Mouse (Mus musculus) megakaryocyte-erythroid progenitor cell, adult 5-6 weeks (primary cell): ENCODE measurements at regions not wholly inside any gene's neighbourhood (a gene's known extent, or its start where the extent isn't known, plus 50 kb on each side); places are given as distances from the start of the nearest gene placed in this dataset.

Experiments
- ATAC-seq: replicated peaks from 2 replicates; pipeline ENCODE4 v1.8.0; 2016; ENCODE audit warnings: mild to moderate bottlenecking, inconsistent platforms; ENCODE audit not compliant: severe bottlenecking, poor library complexity, low FRiP score, low TSS enrichment

GRCm38 (mm10) chr5:119052354-119052996 lies 492.0 kb downstream of the Med13l start:
- ATAC-seq: no peak

GRCm38 (mm10) chr5:119053738-119054137 lies 493.3 kb downstream of the Med13l start:
- 0 out of 2 replicates have a peak, but pooled peaks have one; percentile 34 for ATAC-seq

DNA sequence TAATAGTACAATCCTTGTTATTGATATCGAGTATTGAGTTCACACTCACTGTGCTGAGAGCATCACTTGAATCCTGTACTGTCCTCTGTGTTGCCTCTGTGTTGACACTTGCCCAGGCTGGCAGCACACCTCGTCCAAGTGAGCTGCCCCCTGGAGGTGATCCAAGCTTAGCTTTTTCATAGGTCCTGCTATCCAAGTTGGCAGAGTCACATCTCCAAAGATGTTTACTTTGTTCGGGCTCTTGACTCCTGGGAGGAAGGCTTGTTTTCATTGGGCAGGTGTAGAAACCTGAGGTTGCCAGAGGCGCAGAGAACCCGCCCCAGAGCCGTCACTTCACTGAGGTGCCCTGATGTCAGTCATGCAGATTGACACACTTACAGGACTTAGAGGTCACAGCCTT lies 493.9 kb downstream of the Med13l start:
- ATAC-seq: no peak

- no peak for ATAC-seq
Measured at GRCm38 (mm10) chr5:119055430-119055829, 495.0 kb downstream of the Med13l start.

- ATAC-seq: no peak
Measured at GRCm38 (mm10) chr5:119057813-119058212, 497.3 kb downstream of the Med13l start.

GRCm38 (mm10) chr5:119058231-119058851 lies 497.9 kb downstream of the Med13l start:
- ATAC-seq: no peak

GRCm38 (mm10) chr5:119059223-119059622 lies 498.7 kb downstream of the Med13l start:
- ATAC-seq: no peak

GRCm38 (mm10) chr5:119060886-119061285 lies 500.4 kb downstream of the Med13l start:
- no peak for ATAC-seq

GRCm38 (mm10) chr5:119062478-119062877 lies 502.0 kb downstream of the Med13l start:
- ATAC-seq: no peak

DNA sequence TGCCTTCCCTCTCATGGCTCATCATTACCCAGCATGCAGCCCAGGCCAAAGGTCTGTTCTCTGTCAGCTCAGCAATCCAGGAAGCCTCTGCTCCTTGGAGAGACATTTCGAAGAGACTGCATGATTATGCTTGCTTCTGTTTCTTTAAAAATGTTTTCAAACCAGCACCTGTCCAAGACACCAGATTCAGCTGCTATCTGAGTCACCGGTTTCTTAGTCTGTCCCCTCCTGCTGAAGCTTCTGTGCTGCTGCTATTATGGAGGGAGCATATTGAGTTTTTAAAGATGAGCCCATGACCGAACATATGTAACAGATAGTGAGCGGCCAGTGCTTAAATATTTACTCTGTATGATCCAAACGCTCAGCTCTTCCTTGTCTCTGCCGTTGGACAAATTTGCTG lies 506.2 kb downstream of the Med13l start:
- ATAC-seq: no peak

- no peak for ATAC-seq
Measured at GRCm38 (mm10) chr5:119069765-119070333, 509.4 kb downstream of the Med13l start.

DNA sequence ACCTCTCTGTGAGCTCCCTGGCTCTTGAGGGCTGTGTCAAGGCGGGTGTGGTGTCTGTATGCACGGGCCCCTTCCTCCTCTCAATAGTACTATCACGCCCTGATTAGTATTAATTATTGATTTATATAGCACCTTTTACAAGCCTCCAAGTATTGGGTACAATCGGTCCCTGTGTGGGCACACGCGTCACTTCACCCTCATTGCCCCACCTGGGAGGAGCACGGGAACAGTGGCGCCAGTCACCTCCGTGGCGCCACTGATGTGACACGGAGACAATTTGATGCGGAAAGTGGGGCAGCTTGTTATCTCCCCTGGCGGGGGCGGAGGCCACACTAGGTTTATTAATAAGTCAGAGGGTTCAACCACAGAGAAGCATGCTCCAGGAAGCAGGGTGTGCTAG lies 512.2 kb downstream of the Med13l start:
- ATAC-seq: no peak

DNA sequence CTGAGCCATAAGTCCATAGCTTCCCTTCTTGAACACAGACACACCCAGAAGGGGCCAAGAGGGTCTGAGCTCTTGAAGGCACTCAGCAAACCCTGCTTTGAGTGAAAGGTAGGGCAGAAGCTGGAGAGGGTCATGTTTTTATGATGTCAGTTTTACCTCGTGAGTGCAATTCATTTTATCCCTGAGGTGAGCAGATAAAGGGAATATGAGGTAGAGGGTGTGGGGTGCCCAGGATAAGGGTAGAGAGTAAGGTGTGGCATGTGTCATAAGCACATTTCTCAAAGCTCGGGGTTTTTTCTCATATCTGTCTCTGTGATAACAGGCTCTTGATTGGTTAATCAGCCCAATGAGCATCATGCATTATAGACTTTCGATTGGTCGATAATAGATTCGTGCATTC lies 520.3 kb downstream of the Med13l start:
- ATAC-seq: no peak

GRCm38 (mm10) chr5:119082895-119083294 lies 522.4 kb downstream of the Med13l start:
- no peak for ATAC-seq

DNA sequence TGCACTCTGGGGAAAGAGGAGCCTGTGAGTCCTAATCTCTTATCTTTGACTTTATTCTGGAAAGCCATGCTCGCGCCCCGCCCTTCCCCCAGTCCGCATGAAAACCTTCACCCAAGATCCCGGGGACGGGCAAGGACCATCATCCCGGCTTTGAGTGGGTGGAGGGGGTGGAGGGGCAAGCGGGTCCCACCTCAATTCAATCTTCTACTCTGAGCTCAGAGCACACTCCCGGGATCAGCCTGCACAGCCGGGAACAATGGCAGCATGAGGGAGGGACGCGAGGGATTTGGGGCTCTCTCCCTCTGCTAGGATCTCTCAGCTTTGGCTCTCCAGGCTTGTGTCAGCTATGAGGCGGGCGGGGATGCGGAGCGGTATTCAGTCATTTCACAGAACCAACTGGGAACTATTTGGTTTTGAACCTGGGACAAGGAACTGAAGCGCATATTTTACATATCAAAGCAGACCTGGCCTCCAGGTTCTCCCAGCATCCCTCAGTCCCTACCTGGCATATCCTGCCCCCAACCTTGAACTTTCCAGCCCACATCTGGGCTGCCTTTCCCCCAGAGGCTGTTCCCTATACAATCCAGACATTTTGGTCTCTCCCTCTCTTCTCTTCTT lies 537.2 kb downstream of the Med13l start:
- no peak for ATAC-seq

GRCm38 (mm10) chr5:119099817-119100216 lies 539.3 kb downstream of the Med13l start:
- no peak for ATAC-seq

DNA sequence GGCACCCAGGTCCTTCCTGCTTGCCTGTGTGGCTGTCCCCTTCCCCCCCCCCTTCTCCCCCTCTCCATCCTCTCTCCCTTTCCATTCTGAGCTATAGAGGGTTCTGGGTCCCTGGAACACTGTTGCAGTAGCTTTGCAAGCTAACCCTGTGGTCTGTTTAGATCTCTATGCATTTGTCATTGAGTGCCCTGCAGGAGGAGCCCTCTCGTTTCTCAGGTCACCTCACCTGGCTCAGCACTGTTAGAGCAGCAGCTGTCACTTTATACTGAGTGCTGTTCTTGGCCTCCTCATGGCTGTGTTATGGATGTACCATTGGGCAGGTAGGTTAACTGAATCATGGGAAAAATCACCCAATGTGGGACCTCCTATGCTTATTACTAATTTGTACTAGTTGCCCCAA lies 543.0 kb downstream of the Med13l start:
- ATAC-seq: no peak

- no peak for ATAC-seq
Measured at GRCm38 (mm10) chr5:119107898-119108297, 547.4 kb downstream of the Med13l start.

DNA sequence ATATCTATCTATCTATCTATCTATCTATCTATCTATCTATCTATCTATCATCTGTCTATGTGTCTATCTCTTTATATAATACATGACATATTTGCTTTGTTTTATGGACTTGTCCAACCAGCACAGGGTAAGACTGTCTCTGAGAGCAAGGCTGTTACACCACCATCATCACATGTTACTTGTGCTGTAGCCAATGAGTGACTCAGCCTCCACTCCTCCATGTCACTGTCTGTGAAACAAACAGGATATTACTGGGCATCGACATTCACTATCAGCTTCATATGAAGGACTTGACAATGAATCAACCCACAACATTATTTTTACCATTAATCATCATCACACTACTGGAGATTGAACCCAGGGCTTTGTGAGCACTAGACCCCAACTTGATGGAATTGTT lies 549.0 kb downstream of the Med13l start:
- no peak for ATAC-seq

- no peak for ATAC-seq
Measured at GRCm38 (mm10) chr5:119114074-119114473, 553.6 kb downstream of the Med13l start.

DNA sequence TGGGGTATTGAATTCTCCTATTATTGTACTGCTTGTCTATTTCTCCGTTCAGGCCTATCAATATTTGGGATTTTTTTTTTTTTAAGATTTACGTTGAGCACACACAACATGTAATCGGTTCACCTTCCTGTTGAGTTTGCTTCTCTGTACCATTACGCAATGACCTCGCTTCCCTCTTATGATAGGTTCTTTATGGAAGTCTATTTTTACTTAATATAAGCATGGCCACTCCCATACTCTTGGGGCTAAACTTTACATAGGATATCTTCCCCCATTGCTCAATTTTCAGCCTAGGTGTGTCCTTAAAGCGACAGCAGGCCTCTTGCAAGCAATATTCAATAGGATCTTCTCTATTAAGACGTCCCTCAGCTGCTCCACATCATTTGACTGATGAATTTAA lies 544.7 kb upstream of the Tbx3 start:
- no peak for ATAC-seq
